Mouse (Mus musculus) E14TG2a.4 (cell line): Measurements from ENCODE around the gene Rims1.

Experiments
- H3K27me3 ChIP-seq: 2 replicates; pipeline ENCODE4 v1.6.1; 2014; ENCODE audit warnings: low read length, control low read depth; ENCODE audit not compliant: insufficient read depth
- H3K36me3 ChIP-seq: 2 replicates; pipeline ENCODE4 v1.6.1; 2014; ENCODE audit warnings: low read length, control low read depth; ENCODE audit not compliant: insufficient read depth
- H3K4me1 ChIP-seq: replicated peaks from 2 replicates; pipeline ENCODE4 v1.6.1; 2014; ENCODE audit warnings: low read depth, low read length, control low read depth
- H3K4me3 ChIP-seq: replicated peaks from 2 replicates; pipeline ENCODE4 v1.5.1; 2014; ENCODE audit warnings: mild to moderate bottlenecking, low read length
- H3K9me3 ChIP-seq: 2 replicates; pipeline ENCODE4 v1.6.1; 2014; ENCODE audit warnings: low read length, control low read depth
- CTCF ChIP-seq: conservative IDR thresholded peaks from 2 replicates; pipeline ENCODE4 v1.5.1; 2014; ENCODE audit warnings: low read length
- NANOG ChIP-seq: IDR thresholded peaks from 2 replicates; pipeline ENCODE4 v1.6.1; 2014; ENCODE audit warnings: borderline replicate concordance, low read length, mixed read lengths
- POU5F1 ChIP-seq: IDR thresholded peaks from 2 replicates; pipeline ENCODE4 v1.6.1; 2014; ENCODE audit warnings: low read length, borderline replicate concordance

Rims1 gene

DNA sequence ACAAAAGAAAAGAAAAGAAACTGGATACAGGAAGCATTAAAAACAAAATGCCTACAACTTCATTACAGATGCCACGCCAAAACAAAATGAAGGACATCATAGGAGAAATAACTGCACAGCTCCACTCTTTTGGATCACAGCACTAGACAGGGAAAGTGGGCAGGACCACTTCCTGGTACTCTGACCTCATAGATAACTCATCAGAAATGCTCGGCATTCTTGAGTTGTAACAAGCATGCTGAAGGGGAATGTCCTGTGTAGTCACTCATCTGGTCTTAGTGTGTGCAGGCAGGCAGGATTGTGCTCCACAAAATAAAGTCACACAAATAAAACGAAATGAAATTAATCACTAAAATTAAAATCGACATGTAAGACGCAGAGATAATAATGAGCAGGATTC, 383.7 kb downstream of the Rims1 start:
- no peaks in the 10 kb centered on the region for H3K36me3 ChIP-seq
- TF ChIP-seq POU5F1 (no peak), CTCF (no peak), NANOG (no peak)

DNA sequence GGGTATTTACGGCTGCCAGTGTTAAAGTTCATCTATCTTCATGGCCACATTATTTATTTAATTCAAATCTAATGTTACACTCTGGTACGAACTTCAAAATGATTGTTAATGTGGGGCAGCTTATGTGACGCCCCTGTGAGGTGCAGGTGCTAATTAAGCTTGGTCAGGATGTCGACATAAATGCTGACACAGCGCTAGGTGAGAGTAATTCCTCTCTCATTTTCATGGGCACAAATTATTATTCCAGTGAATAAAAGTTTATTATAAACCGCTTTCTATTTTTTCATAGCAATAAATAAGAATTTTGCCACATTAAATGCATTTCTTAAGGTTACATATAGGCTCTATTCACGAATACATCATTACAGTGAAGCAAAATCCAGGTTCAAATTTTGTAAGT, 395.6 kb downstream of the Rims1 start:
- Histone ChIP-seq H3K36me3 (no peaks in the 10 kb centered on the region), H3K9me3 (no peaks in the 10 kb centered on the region), H3K27me3 (no peaks in the 10 kb centered on the region), H3K4me1 (no peaks in the 10 kb centered on the region), H3K4me3 (no peak overlapping the region)
- no peak for TF ChIP-seq CTCF
- TF ChIP-seq NANOG, result no peak
- no peak for TF ChIP-seq POU5F1

More for the DNA sequence above, 383.7 kb downstream of the Rims1 start:
- Histone ChIP-seq H3K9me3 (no peaks in the 10 kb centered on the region), H3K27me3 (no peaks in the 10 kb centered on the region), H3K4me1 (no peaks in the 10 kb centered on the region), H3K4me3 (no peak overlapping the region)

DNA sequence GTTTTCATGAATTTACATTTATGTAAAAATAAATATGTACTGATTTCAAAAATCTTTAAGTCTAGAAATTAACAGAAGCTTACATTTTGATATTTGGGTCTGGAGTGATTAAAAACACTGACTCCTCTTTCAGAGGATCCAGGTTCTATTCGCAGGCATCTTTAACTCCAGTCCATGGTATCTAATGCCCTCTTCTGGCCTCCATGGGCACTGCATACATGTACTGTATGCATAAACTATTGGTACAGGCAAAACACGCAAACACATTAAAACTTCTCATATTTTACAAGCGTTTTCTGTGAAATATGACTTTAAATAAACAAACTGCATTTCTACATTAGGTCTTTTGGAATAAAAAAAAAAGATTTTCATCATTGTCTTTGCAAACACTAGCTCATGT, 419.4 kb downstream of the Rims1 start:
- TF ChIP-seq NANOG, result no peak
- peak; percentile 68 for TF ChIP-seq CTCF
- Histone ChIP-seq H3K4me1 (peaks cover 23% of the 10 kb centered on the region), H3K27me3 (no peaks in the 10 kb centered on the region), H3K36me3 (no peaks in the 10 kb centered on the region), H3K9me3 (no peaks in the 10 kb centered on the region), H3K4me3 (no peak overlapping the region)

DNA sequence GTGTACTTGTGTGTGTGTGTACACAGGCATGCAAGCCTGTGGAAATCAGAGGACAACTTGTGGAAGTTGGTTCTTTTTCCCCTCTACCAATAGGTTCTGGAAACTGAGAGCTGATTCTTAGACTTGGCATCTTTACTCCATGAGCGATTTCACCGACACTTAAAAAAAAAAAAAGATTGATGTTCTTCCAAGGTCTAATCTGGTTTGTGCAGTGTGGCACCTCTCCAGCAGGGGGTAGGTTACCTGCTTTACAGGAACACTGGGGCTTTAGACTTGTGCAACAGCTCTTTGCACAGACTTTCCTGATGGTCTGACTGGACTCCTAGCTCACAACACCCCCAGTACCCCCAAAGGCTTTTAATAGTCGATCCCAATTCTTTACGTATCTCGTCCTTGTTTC, 428.1 kb downstream of the Rims1 start:
- no peaks in the 10 kb centered on the region for H3K27me3 ChIP-seq
- H3K4me1 ChIP-seq, result peaks cover 22% of the 10 kb centered on the region
- no peak for TF ChIP-seq POU5F1
- peak; percentile 40 for TF ChIP-seq CTCF
- TF ChIP-seq NANOG, result no peak
- no peaks in the 10 kb centered on the region for H3K36me3 ChIP-seq
- H3K4me3 ChIP-seq, result no peak overlapping the region
- no peaks in the 10 kb centered on the region for H3K9me3 ChIP-seq

DNA sequence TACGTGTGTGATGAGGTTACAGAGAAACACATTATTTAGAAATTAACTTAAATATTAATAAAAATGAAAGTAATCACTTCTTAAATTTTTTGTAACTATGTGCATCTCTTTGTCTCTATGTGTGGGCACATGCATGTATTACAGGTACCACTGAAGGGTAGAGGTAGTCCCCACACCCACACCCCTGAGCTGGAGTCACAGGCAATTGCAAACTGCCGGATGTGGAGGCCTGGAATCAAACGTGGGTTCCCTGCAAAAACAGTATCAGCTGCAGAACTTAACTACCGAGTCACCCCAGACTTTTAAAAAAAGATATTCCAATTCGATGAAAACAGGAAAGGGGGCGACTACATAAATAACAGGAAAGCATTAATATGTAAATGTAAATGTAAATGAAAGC, 428.7 kb downstream of the Rims1 start:
- no peaks in the 10 kb centered on the region for H3K36me3 ChIP-seq
- H3K4me1 ChIP-seq, result peaks cover 22% of the 10 kb centered on the region
- no peak overlapping the region for H3K4me3 ChIP-seq
- no peaks in the 10 kb centered on the region for H3K9me3 ChIP-seq
- H3K27me3 ChIP-seq, result no peaks in the 10 kb centered on the region
- no peak for TF ChIP-seq CTCF
- TF ChIP-seq POU5F1, result 0 out of 2 replicates have a peak, but pooled peaks have one; percentile 37

DNA sequence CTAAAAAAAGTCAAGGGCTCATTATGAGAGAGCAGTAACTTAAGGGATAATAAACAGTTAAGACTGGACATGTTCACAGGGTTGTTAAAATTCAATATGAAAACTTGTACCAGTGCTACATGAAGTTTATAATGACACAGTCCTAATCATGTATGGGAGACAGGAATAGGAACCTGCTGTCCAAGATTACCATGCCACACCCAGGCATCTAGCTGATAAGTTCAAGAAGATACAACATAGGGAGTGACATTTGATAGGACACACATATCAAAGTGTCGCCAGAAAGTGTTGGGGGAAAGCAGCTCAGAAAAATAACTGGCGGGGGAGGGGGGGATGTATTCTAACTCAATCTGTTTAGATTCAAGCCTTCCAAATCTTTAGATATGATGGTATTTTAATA, 449.6 kb downstream of the Rims1 start:
- H3K4me1 ChIP-seq, result no peaks in the 10 kb centered on the region
- TF ChIP-seq NANOG (no peak), CTCF (no peak), POU5F1 (no peak)
- no peaks in the 10 kb centered on the region for H3K27me3 ChIP-seq
- H3K9me3 ChIP-seq, result no peaks in the 10 kb centered on the region
- no peaks in the 10 kb centered on the region for H3K36me3 ChIP-seq
- no peak overlapping the region for H3K4me3 ChIP-seq

DNA sequence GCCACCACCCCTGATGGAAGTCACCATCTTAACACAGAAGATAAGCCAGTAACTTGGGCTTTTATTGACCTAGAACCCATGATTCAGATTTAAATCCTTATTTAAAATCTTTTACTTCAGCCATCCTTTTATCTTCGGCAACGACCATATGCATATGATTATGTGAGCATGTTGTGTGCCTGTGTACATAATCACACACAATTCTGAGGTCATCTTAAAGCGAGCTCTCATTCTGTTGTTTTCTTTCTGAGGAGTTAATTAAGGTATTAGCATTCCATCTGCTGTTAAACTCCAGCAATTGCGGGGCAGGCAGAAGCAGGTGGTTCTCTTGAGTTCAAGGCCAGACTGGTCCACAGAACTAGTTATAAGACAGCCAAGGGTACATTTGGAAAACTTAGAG, 452.1 kb downstream of the Rims1 start:
- H3K4me3 ChIP-seq, result no peak overlapping the region
- no peak for TF ChIP-seq NANOG
- TF ChIP-seq CTCF, result no peak
- no peak for TF ChIP-seq POU5F1
- H3K36me3 ChIP-seq, result no peaks in the 10 kb centered on the region
- H3K9me3 ChIP-seq, result no peaks in the 10 kb centered on the region
- H3K4me1 ChIP-seq, result no peaks in the 10 kb centered on the region
- H3K27me3 ChIP-seq, result no peaks in the 10 kb centered on the region

DNA sequence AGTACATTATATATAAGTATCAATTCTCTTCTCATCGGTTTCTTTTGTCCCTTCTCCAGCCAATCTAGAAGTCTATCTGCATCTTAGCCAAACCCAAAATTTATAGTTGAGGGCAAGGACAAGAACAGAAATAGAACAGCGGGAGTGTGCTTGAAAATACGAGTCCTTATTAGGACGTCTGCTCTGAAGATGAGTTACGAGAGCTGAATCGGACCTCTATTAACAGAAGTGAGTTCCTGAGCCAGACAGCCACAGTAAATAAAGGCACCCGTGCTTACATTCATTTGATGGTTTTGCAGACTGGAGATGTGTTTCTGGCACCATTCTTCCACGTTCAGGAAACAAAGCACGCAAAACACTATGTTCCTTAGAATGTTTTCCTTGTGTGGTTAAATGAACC, 466.9 kb downstream of the Rims1 start:
- TF ChIP-seq NANOG, result no peak
- TF ChIP-seq CTCF, result no peak
- no peak for TF ChIP-seq POU5F1
- Histone ChIP-seq H3K4me3 (no peak overlapping the region), H3K36me3 (no peaks in the 10 kb centered on the region), H3K4me1 (no peaks in the 10 kb centered on the region), H3K9me3 (no peaks in the 10 kb centered on the region), H3K27me3 (no peaks in the 10 kb centered on the region)

DNA sequence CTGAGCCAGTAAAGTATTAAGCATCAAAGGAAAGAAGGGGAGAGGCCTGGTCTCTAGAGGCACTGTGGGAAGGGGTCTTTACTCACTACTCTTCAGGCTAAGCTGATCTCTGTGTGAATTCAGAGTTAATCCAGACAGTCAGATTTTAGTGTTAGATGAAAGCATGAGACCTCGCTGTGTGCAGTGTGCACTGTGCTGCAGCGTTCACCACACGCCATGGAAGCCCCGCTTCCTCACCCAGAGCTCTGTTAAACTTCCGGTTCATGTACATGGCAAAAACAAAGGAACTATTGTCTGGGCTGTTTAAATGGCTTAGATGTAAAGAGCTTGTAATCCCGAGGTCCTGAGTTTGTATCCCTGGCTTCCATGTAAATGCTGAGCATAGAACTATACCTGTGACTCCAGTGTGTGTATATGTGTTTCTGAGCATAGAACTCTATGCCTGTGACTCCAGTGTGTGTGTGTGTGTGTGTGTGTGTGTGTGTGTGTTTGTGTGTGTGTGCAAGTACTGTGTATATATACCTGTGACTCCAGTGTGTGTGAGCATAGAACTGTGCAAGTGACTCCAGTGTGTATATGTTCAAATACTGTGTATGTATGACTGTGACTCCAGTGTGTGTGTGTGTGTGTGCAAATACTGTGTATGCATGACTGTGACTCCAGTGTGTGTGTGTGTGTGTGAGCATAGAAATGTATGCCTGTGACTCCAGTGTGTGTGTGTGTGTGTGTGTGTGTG, 484.7 kb downstream of the Rims1 start:
- no peak overlapping the region for H3K4me3 ChIP-seq
- no peaks in the 10 kb centered on the region for H3K4me1 ChIP-seq
- H3K36me3 ChIP-seq, result no peaks in the 10 kb centered on the region
- TF ChIP-seq NANOG, result no peak
- no peak for TF ChIP-seq CTCF
- TF ChIP-seq POU5F1, result no peak
- H3K27me3 ChIP-seq, result no peaks in the 10 kb centered on the region
- no peaks in the 10 kb centered on the region for H3K9me3 ChIP-seq
